In genomic region chr11:115698986-115699728, GRCm38 (mm10) we compare ENCODE assay signal across 8 mouse cellular contexts. TPM values are rescaled to one million over a fixed set of nuclear protein-coding genes. Genes with fewer than 3 reads are reported as not detected.
A peak's percentile ranks its signal among the peaks of the same experiment; 100 is the strongest.
DNase-seq lines count a peak whose midpoint lies in the region; ATAC-seq and TF ChIP-seq lines count a peak whose summit lies in the region.

No protein-coding gene starts in this region.

- TF ChIP-seq CTCF in embryonic fibroblast, embryonic 13.5 days (IDR thresholded peaks at IDR 0.05; ENCODE audit: borderline replicate concordance, insufficient read depth, low read length) = no peak

- peak; percentile 56 for TF ChIP-seq POLR2A in embryonic fibroblast, embryonic 13.5 days (IDR thresholded peaks at IDR 0.05; ENCODE audit: low read depth, low read length)

- H3K9ac ChIP-seq in heart, embryonic 12.5 days = peak overlapping the region; percentile 81
- H3K9ac ChIP-seq in kidney, embryonic 16.5 days (replicated peaks; ENCODE audit: low read length) = peak overlapping the region; percentile 71

- H3K4me3 ChIP-seq in embryonic fibroblast, embryonic 13.5 days (ENCODE audit: insufficient read depth, low read length) = peak overlapping the region; percentile 57
- peak overlapping the region; percentile 69 for H3K4me3 ChIP-seq in heart, embryonic 12.5 days
- H3K4me3 ChIP-seq in kidney, embryonic 16.5 days (ENCODE audit: low read length) = peak overlapping the region; percentile 61

- DNase-seq in A20 (ENCODE audit: low read depth, low spot score) = peak; percentile 96
- peak; percentile 46 to 69 for DNase-seq in adrenal gland, postnatal 4 days (ENCODE audit: low spot score in 2 of 2)
- peak; percentile 69 for DNase-seq in liver
- DNase-seq in monocyte, adult 2 months (ENCODE audit: low read depth in 1 of 2, low spot score in 2 of 2) = peak; percentile 84 to 87
- DNase-seq in spleen, postnatal 14 days (ENCODE audit: low spot score in 2 of 2) = peak; percentile 63 to 71

- peaks cover 9% of the 10 kb centered on the region; the same call in 1 of the 2 replicates for H3K36me3 ChIP-seq in heart, embryonic 12.5 days
- H3K36me3 ChIP-seq in kidney, embryonic 16.5 days (ENCODE audit: insufficient read depth, low read length) = peaks cover 10% of the 10 kb centered on the region; the same call in 1 of the 2 replicates

- WGBS in heart, embryonic 12.5 days = 6% methylated on average over 17 of the region's 17 CpGs
- 3% methylated on average over 17 of the region's 17 CpGs for WGBS in kidney, embryonic 16.5 days

- H3K4me2 ChIP-seq in heart, embryonic 12.5 days = peak overlapping the region; percentile 87
- H3K4me2 ChIP-seq in kidney, embryonic 16.5 days (replicated peaks; ENCODE audit: low read depth, low read length) = peak overlapping the region; percentile 65

- peaks cover 10% of the 10 kb centered on the region; the same call in 1 of the 2 replicates for H3K4me1 ChIP-seq in embryonic fibroblast, embryonic 13.5 days (ENCODE audit: control insufficient read depth, insufficient read depth, low read length)
- H3K4me1 ChIP-seq in heart, embryonic 12.5 days (replicated peaks) = peaks cover 48% of the 10 kb centered on the region
- peaks cover 30% of the 10 kb centered on the region for H3K4me1 ChIP-seq in kidney, embryonic 16.5 days (ENCODE audit: insufficient read depth, low read length)

- H3K27me3 ChIP-seq in heart, embryonic 12.5 days (replicated peaks) = no peaks in the 10 kb centered on the region
- no peaks in the 10 kb centered on the region for H3K27me3 ChIP-seq in kidney, embryonic 16.5 days (ENCODE audit: insufficient read depth, low read length)

- H3K27ac ChIP-seq in embryonic fibroblast, embryonic 13.5 days (ENCODE audit: insufficient read depth, low read length) = peak overlapping the region; percentile 48
- H3K27ac ChIP-seq in heart, embryonic 12.5 days (ENCODE audit: poor library complexity, severe bottlenecking) = peak overlapping the region; percentile 90
- H3K27ac ChIP-seq in kidney, embryonic 16.5 days (ENCODE audit: low read length) = peak overlapping the region; percentile 49; the same call in 1 of the 2 replicates

- H3K9me3 ChIP-seq in heart, embryonic 12.5 days (replicated peaks) = no peaks in the 10 kb centered on the region
- H3K9me3 ChIP-seq in kidney, embryonic 16.5 days (ENCODE audit: low read length) = no peaks in the 10 kb centered on the region

- ATAC-seq in heart, embryonic 12.5 days (ENCODE audit: insufficient number of reproducible peaks, low FRiP score) = peak; percentile 91
- peak; percentile 95 for ATAC-seq in kidney, embryonic 16.5 days (ENCODE audit: low FRiP score, low TSS enrichment)

RNA-seq across cellular contexts. Expression of gene Grb2, which starts 9.2 kb away (rescaled TPM):
- 100 to 1,000 TPM; 116 to 135 TPM for total RNA-seq in adrenal gland, postnatal 4 days (2021)
- polyA plus RNA-seq in embryonic fibroblast, embryonic 13.5 days (2011; ENCODE audit: insufficient read length, low read depth, missing spikeins) = 61.1 and 69.3 TPM in 2 replicates
- polyA plus RNA-seq in heart, embryonic 12.5 days (2016; fragmentation: Nextera tagmentation; extraction: Ambion mirVana) = 95.9 and 113 TPM in 2 replicates
- polyA plus RNA-seq in kidney, embryonic 16.5 days (2015; fragmentation: Nextera tagmentation; extraction: Ambion mirVana) = 86.5 and 87.0 TPM in 2 replicates

Comparison
In these comparisons a context has a peak if more than half of its experiments do, and no peak if none do; other contexts are left out.
1. Peak in every context shown above with its lines: DNase-seq, ATAC-seq, H3K4me3 ChIP-seq and H3K27ac ChIP-seq.